Mouse (Mus musculus) liver, embryonic 14.5 days (tissue): ENCODE measurements around the gene Cd302.

ENCODE experiments used
- CTCF ChIP-seq: IDR thresholded peaks from 2 replicates; pipeline ENCODE4 v1.5.1; 2016; ENCODE audit warnings: antibody characterized with exemption, low read depth, control low read depth
- EP300 ChIP-seq: IDR thresholded peaks from 2 replicates; pipeline ENCODE4 v1.6.1; 2016; ENCODE audit warnings: antibody characterized with exemption, low read depth

- no peak for TF ChIP-seq CTCF
- no peak for TF ChIP-seq EP300
These were observed 69.6 kb downstream of the Cd302 start for GRCm38 (mm10) chr2:60214683-60215082.
